In genomic region chrX:164123942-164124341, GRCm38 (mm10) we compare ENCODE assay signal across 20 mouse cellular contexts. TPM values are rescaled to one million over a fixed set of nuclear protein-coding genes. Genes with fewer than 3 reads are reported as not detected.
"Had no signal": no experiment of that assay in that cellular context is flagged by ENCODE, and none has a peak within 500 bp of the region (broad histone marks: within the 10 kb centered on the region; RNA-seq: fewer than 3 reads in every experiment).

No protein-coding gene starts in this region.

- H3K4me3 ChIP-seq: neural tube, embryonic 13.5 days; neural tube, embryonic 15.5 days; stomach, embryonic 15.5 days had no signal

- H3K36me3 ChIP-seq: neural tube, embryonic 13.5 days; neural tube, embryonic 15.5 days; stomach, embryonic 15.5 days had no signal

- H3K4me1 ChIP-seq: neural tube, embryonic 13.5 days; neural tube, embryonic 15.5 days; stomach, embryonic 15.5 days had no signal

- H3K27ac ChIP-seq: neural tube, embryonic 13.5 days; neural tube, embryonic 15.5 days; stomach, embryonic 15.5 days; stomach, postnatal 0 days had no signal

- H3K4me2 ChIP-seq: neural tube, embryonic 13.5 days; neural tube, embryonic 15.5 days; stomach, embryonic 15.5 days had no signal

- DNase-seq: right cerebral cortex, adult 18-20 months; right cerebral cortex, postnatal 14 days; right cerebral cortex, postnatal 25 days; right cerebral cortex, postnatal 4 days; spleen, adult 18-20 months; thymus, adult 18-20 months; thymus, adult 2 months; thymus, postnatal 14 days; thymus, postnatal 25 days; thymus, postnatal 36 days; thymus, postnatal 4 days had no signal

- H3K9ac ChIP-seq: neural tube, embryonic 13.5 days; neural tube, embryonic 15.5 days; stomach, embryonic 15.5 days had no signal

- H3K27me3 ChIP-seq: neural tube, embryonic 13.5 days; neural tube, embryonic 15.5 days had no signal

- H3K9me3 ChIP-seq: neural tube, embryonic 13.5 days; neural tube, embryonic 15.5 days; stomach, embryonic 15.5 days had no signal

RNA-seq across cellular contexts. Expression of gene Ace2, which starts 15.2 kb away (rescaled TPM):
- polyA plus RNA-seq: neural tube, embryonic 13.5 days; spleen, adult 2 months had no signal

RNA-seq across cellular contexts. Expression of gene Cltrn, which starts 35.3 kb away (rescaled TPM):
- total RNA-seq: neutrophil, adult 5-6 weeks had no signal
- polyA plus RNA-seq: neural tube, embryonic 13.5 days; neural tube, embryonic 14.5 days; neural tube, embryonic 15.5 days; small intestine, adult 2 months; spleen, adult 2 months; testis, adult 2 months; thymus, adult 2 months had no signal
